Mouse (Mus musculus) G1E (cell line): ENCODE measurements around the gene Sac3d1.

ENCODE experiments used
- CTCF ChIP-seq: IDR thresholded peaks from 2 replicates; pipeline ENCODE4 v1.5.1; 2012; ENCODE audit warnings: low read depth, low read length, inconsistent platforms, mixed read lengths
- GATA1 ChIP-seq: IDR thresholded peaks from 2 replicates; pipeline ENCODE4 v1.6.1; 2012; ENCODE audit warnings: borderline replicate concordance, low read length, inconsistent platforms, mixed read lengths
- POLR2AphosphoS5 ChIP-seq: IDR thresholded peaks from 2 replicates; pipeline ENCODE4 v1.6.1; 2012; ENCODE audit warnings: low read depth, low read length, inconsistent platforms; ENCODE audit not compliant: insufficient replicate concordance
- TAL1 ChIP-seq: conservative IDR thresholded peaks from 2 replicates; pipeline ENCODE4 v1.6.1; 2012; ENCODE audit warnings: low read depth, low read length, inconsistent platforms, mixed read lengths

DNA sequence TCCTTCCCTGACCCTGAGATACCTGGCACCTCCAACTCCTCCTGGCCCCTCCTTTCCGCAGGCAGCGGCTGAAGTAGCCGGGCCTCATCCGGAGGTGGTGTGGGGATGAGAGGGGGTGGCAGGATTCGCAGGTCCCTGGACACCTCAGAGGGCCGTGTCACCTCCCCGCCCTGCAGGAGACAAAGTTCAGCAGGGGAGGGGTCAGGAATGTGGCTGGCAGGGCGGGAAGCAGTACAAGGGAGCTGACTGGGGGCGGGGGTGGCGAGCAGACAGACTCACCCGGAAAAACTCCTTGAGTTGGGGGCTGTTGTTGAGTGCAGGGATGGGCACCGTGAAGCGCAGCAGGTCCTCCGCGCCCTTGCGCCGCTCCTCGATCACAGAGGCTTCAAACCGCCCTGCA is 3.3 kb upstream of the Sac3d1 start:
- TF ChIP-seq CTCF (no peak), GATA1 (no peak), TAL1 (no peak), POLR2AphosphoS5 (no peak)
